In genomic region chr12:109452592-109452991, GRCm38 (mm10) we compare ENCODE assay signal across 8 mouse cellular contexts. TPM values are rescaled to one million over a fixed set of nuclear protein-coding genes. Genes with fewer than 3 reads are reported as not detected.
DNase-seq lines count a peak whose midpoint lies in the region; ATAC-seq and TF ChIP-seq lines count a peak whose summit lies in the region.

TSS of gene Dlk1 (plus strand) at chr12:109452823.

- TF ChIP-seq POLR2A in embryonic fibroblast, embryonic 13.5 days (IDR thresholded peaks at IDR 0.05; ENCODE audit: low read depth, low read length) = no peak

- peak within 1 kb of the TSS; percentile 78 for H3K9ac ChIP-seq in lung, embryonic 16.5 days (ENCODE audit: low read length)
- peak within 1 kb of the TSS; percentile 67 for H3K9ac ChIP-seq in intestine, embryonic 15.5 days
- peak within 1 kb of the TSS; percentile 53 for H3K9ac ChIP-seq in neural tube, embryonic 14.5 days (replicated peaks; ENCODE audit: low read depth, low read length)

- peak within 1 kb of the TSS; percentile 95 for H3K4me2 ChIP-seq in lung, embryonic 16.5 days (ENCODE audit: low read depth, low read length)
- peak within 1 kb of the TSS; percentile 89 for H3K4me2 ChIP-seq in intestine, embryonic 15.5 days (replicated peaks)
- H3K4me2 ChIP-seq in neural tube, embryonic 14.5 days (ENCODE audit: low read depth, low read length) = peak within 1 kb of the TSS; percentile 89

- DNase-seq in lung, adult 18-20 months = no peak
- no peak for DNase-seq in cerebellum, adult 11 months
- no peak for DNase-seq in spleen, postnatal 14 days (ENCODE audit: low spot score in 2 of 2)

- ATAC-seq in lung, embryonic 16.5 days (ENCODE audit: low read depth) = no peak
- ATAC-seq in intestine, embryonic 15.5 days = no peak
- ATAC-seq in neural tube, embryonic 14.5 days (ENCODE audit: low read depth) = no peak
- no peak for ATAC-seq in granulocyte monocyte progenitor cell, adult 5-6 weeks (replicated peaks; ENCODE audit: poor library complexity, severe bottlenecking)

- 16% methylated on average over 13 of the region's 13 CpGs for WGBS in lung, embryonic 16.5 days
- 15% methylated on average over 13 of the region's 13 CpGs for WGBS in intestine, embryonic 15.5 days
- 10% methylated on average over 11 of the region's 13 CpGs for WGBS in neural tube, embryonic 14.5 days

- TF ChIP-seq CTCF in embryonic fibroblast, embryonic 13.5 days (IDR thresholded peaks at IDR 0.05; ENCODE audit: borderline replicate concordance, insufficient read depth, low read length) = no peak

- H3K9me3 ChIP-seq in lung, embryonic 16.5 days (ENCODE audit: control insufficient read depth, low read length) = no peaks in the 10 kb centered on the region
- H3K9me3 ChIP-seq in intestine, embryonic 15.5 days = no peaks in the 10 kb centered on the region
- no peaks in the 10 kb centered on the region for H3K9me3 ChIP-seq in neural tube, embryonic 14.5 days (ENCODE audit: control insufficient read depth, low read length)

- no peaks in the 10 kb centered on the region for H3K36me3 ChIP-seq in lung, embryonic 16.5 days (ENCODE audit: control insufficient read depth, insufficient read depth, low read length)
- H3K36me3 ChIP-seq in intestine, embryonic 15.5 days = no peaks in the 10 kb centered on the region
- H3K36me3 ChIP-seq in neural tube, embryonic 14.5 days (ENCODE audit: control insufficient read depth, insufficient read depth, low read length) = no peaks in the 10 kb centered on the region

- peaks cover 19% of the 10 kb centered on the region for H3K27me3 ChIP-seq in lung, embryonic 16.5 days (ENCODE audit: control insufficient read depth, insufficient read depth, low read depth, low read length)
- H3K27me3 ChIP-seq in intestine, embryonic 15.5 days (replicated peaks) = peaks cover 34% of the 10 kb centered on the region
- H3K27me3 ChIP-seq in neural tube, embryonic 14.5 days (ENCODE audit: control insufficient read depth, insufficient read depth, low read length) = peaks cover 8% of the 10 kb centered on the region

- peak within 1 kb of the TSS; percentile 41 for H3K27ac ChIP-seq in lung, embryonic 16.5 days (ENCODE audit: low read length)
- no peak within 1 kb of the TSS for H3K27ac ChIP-seq in embryonic fibroblast, embryonic 13.5 days (ENCODE audit: insufficient read depth, low read length)
- H3K27ac ChIP-seq in intestine, embryonic 15.5 days = peak within 1 kb of the TSS; percentile 51; the same call in 1 of the 2 replicates
- no peak within 1 kb of the TSS for H3K27ac ChIP-seq in neural tube, embryonic 14.5 days (ENCODE audit: low read depth, low read length)

- H3K4me1 ChIP-seq in lung, embryonic 16.5 days (replicated peaks; ENCODE audit: control insufficient read depth, insufficient read depth, low read length) = peaks cover 35% of the 10 kb centered on the region
- H3K4me1 ChIP-seq in embryonic fibroblast, embryonic 13.5 days (ENCODE audit: control insufficient read depth, insufficient read depth, low read length) = peaks cover 3% of the 10 kb centered on the region; the same call in 1 of the 2 replicates
- peaks cover 47% of the 10 kb centered on the region for H3K4me1 ChIP-seq in intestine, embryonic 15.5 days (replicated peaks)
- peaks cover 32% of the 10 kb centered on the region for H3K4me1 ChIP-seq in neural tube, embryonic 14.5 days (ENCODE audit: control insufficient read depth, insufficient read depth, low read length)

- peak within 1 kb of the TSS; percentile 58 for H3K4me3 ChIP-seq in lung, embryonic 16.5 days (ENCODE audit: low read length)
- peak within 1 kb of the TSS; percentile 12 for H3K4me3 ChIP-seq in embryonic fibroblast, embryonic 13.5 days (ENCODE audit: insufficient read depth, low read length)
- H3K4me3 ChIP-seq in intestine, embryonic 15.5 days (replicated peaks) = peak within 1 kb of the TSS; percentile 52
- H3K4me3 ChIP-seq in neural tube, embryonic 14.5 days (ENCODE audit: low read depth, low read length) = peak within 1 kb of the TSS; percentile 41

RNA-seq across cellular contexts. Expression of gene Dlk1, which starts in this region (rescaled TPM):
- polyA plus RNA-seq in lung, embryonic 16.5 days (2015; fragmentation: Nextera tagmentation; extraction: Ambion mirVana) = 702 and 746 TPM in 2 replicates
- 242 and 410 TPM in 2 replicates for polyA plus RNA-seq in embryonic fibroblast, embryonic 13.5 days (2011; ENCODE audit: insufficient read length, low read depth, missing spikeins)
- 364 and 395 TPM in 2 replicates for polyA plus RNA-seq in intestine, embryonic 15.5 days (2015; fragmentation: Nextera tagmentation; extraction: Ambion mirVana)
- polyA plus RNA-seq in neural tube, embryonic 14.5 days (2014; fragmentation: Nextera tagmentation; extraction: Ambion mirVana) = 46.9 and 55.7 TPM in 2 replicates
- not detected in 2 replicates for total RNA-seq in granulocyte monocyte progenitor cell, adult 5-6 weeks (2014; fragmentation: Nextera tagmentation)
- total RNA-seq in granulocyte monocyte progenitor cell, adult 5-6 weeks (2017) = not detected in 2 replicates

Comparison
In these comparisons a context has a peak if more than half of its experiments do, and no peak if none do; other contexts are left out.
1. H3K27ac ChIP-seq: peak in lung, embryonic 16.5 days (single experiment) and intestine, embryonic 15.5 days (single experiment); none in embryonic fibroblast, embryonic 13.5 days (single experiment) and neural tube, embryonic 14.5 days (single experiment).
2. Peak in every context shown above with its lines, with median percentiles within 50 percentile points of each other: H3K4me2 ChIP-seq, H3K4me3 ChIP-seq and H3K9ac ChIP-seq.